Mouse (Mus musculus) kidney, adult 9 months (tissue): ENCODE measurements around the gene Mtmr11.
"Not testable (repeated sequence)": the region's sequence is repeated elsewhere in the genome, so short reads cannot be mapped to it uniquely, and the experiment has no call there.

Source experiments
- DNase-seq: peaks from one replicate; pipeline ENCODE4 v3.0.0; 2022

Gene Mtmr11

DNA sequence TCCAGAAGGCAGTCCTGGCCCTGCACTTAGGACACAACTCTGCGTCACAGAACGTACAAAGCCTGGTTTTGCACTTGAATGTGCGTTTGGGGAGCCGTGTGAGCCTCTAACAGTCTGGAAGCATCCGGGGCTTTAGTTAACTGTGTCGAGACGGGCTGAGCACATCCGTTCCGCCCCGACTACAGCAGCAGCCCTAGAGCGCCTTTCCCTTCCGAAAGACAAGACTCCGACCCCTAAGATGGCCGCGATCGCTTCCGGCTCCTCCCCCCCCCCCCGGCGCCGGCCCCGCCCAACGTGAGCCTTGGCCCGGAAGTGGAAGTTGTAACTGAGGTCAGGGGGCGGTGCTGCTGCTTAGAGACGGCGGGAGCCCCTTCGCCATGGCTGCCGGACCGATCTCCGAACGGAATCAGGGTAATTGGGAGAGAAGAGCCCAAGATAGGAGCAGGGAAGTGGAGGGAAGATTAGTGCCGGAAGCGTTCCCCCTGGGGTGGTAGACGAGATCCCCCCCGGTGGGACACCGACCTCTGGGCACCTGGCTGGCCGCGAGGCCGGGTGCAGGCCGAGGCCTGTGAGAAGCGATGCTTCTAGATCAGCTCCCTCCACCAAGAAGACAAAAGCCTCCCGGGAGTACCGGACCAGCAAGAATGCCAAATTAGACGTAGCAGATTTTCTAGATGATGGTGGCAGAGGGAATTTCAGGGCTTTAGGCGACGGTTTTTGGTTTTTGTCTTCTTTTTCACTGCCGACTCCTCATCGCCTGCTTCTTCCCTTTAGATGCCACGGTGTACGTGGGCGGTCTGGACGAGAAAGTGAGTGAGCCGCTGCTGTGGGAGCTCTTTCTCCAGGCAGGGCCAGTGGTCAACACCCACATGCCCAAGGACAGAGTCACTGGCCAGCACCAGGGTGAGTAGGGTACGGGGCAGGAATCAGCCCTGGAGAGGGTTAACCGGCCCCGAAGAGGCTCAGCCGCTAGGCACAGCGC is 10.7 kb downstream of the Mtmr11 start, which contains the start of gene Sf3b4:
Gene Sf3b4, plus strand, starts transcription at position 136 of the 982 bp plus-strand sequence.
- peak; percentile 85 for DNase-seq

DNA sequence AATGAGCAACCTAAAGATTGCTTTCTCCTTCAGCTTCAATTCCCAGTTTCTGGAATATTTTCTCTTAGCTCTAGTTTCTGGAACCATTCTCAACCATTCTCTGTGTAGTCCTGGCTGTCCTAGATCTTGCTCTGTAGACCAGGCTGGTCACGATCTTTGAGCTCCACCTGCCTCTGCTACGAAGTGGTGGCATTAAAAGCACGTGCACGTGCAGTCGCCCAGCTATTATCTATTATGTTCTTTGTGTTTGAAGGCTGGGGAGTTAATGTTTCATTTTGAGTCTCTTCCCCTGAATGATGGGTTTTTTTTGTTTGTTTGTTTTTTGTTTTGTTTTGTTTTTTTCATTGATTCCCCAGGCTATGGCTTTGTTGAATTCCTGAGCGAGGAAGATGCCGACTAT is 11.4 kb downstream of the Mtmr11 start:
- no peak for DNase-seq

DNA sequence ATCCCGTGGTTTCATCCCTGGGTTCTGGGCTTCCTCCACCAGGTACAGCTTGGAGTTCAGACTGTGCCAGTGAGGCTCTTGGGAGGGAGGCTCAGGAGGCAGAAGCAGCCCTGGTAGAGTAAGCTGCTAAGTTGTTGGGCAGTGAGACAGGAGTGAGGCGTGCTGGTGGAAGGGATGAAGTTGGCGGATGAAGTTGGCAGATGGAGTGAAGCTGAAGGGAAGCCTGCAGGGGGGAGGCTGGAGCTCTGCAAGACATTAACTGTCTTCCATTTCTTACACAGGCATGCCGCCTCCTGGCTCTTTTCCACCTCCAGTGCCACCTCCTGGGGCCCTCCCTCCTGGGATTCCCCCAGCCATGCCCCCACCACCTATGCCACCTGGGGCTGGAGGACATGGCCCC is 12.2 kb downstream of the Mtmr11 start:
- not testable (repeated sequence) for DNase-seq

DNA sequence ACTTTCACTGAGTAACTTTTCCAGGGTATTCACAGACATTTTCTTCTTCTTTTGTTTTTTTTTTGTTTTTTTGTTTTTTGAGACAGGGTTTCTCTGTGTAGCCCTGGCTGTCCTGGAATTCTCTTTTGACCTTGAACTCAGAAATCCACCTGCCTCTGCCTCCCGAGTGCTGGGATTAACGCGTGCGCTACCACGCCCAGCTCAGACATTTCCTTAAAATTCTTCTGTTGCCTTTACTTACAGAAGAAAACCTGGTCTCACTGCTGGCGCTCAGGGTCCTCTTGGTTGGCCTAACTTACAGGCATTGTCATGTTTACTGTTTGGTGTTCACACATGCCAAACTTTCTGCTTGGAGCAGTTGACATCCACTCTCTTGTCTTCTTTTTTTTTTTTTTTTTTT is 13.4 kb downstream of the Mtmr11 start:
- DNase-seq: no peak

DNA sequence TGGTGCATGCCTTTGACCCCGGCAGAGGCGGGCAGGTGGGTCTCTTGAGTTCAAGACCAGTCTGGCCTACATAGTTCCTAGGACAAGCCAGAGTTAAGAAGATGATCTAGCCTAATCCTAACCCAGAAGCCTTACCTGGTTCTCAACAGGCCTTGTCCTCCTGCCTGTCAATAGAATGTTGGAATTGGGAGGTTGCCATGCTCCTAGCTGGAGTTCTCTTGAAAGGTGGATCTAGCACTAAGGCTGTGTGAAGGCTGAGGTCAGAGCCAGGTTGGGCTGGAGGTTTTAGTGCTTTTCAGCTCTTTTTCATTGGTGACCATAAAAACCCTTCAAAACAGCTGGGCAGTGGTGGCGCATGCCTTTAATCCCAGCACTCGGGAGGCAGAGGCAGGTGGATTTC is 16.6 kb downstream of the Mtmr11 start:
- DNase-seq: no peak

DNA sequence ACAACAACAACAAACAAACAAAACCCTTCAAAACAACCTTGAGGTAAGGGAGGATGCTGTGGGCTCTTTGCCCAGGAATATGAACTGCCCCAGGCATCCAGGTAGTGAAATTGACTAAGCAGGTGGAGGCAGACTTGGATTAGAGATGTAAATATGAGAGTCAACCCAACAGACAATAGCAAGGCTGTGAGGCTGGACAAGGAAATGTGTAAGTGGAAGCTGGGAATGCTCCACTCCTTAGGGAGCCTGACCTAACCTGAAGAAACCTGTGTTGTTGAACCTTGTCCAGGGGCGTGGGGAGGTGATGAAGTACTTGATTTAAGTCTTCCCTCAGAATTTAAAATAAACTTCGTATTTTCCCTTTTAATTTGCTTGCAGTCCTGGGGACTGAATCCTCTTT is 17.1 kb downstream of the Mtmr11 start:
- DNase-seq: no peak

DNA sequence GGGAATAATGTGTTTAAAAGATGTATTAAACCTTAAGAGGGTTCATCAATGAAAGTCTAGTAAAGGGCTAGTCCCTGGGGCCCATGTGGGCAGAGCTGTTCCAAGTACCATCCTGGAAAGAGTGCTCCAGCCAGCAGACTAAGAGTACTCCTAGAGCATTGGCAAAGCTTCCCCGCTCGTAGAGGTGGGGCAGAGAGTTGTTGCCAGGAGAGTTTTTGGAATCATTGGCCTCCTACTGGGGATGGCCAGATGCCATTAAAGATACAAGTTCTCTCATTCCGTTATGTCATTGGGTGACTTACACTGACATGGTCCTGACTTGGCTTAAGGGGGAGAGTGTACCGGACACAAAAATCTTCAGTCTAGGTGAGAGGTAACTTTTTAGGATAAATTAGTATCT is 17.7 kb downstream of the Mtmr11 start:
- peak; percentile 59 for DNase-seq

DNA sequence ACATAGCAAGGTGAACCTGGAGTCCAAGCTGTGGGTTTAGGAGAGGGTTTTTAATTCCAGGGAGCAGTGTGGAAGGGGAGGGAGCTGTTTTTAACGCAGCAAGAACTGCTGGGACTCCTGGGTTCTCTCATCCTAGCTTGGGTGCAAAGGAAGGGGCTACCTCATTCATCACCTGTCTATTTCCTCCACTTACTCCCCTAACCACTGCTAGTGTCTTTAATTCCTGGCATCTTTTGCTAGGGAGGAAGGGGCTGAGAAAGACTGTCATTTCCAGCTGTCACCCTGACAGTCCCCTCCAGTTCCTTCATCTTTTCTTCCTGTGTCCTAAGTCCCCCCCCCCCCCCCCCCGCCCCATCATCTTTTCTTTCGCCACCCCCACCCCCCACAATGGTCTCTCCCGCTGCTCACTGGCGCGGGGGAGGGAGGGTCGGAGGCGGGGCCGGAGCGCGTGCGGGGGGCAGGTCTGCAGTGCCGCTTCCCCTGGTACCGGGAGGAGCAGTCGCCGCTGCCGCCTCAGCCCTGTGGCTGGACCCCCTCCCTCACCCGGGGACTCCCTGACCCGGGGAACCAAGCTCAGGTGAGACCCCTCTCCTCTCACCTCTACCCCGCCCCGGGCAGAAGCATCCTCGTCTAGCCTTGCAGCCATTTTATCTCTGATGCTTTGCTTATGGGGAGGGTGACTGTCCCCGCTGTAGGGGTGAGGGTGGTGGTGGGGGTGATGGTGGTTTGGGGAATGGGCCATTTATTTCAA is 19.1 kb downstream of the Mtmr11 start, which contains the start of gene Sv2a:
Gene Sv2a, plus strand, starts transcription at position 425 of the 751 bp plus-strand sequence.
- no peak for DNase-seq

DNA sequence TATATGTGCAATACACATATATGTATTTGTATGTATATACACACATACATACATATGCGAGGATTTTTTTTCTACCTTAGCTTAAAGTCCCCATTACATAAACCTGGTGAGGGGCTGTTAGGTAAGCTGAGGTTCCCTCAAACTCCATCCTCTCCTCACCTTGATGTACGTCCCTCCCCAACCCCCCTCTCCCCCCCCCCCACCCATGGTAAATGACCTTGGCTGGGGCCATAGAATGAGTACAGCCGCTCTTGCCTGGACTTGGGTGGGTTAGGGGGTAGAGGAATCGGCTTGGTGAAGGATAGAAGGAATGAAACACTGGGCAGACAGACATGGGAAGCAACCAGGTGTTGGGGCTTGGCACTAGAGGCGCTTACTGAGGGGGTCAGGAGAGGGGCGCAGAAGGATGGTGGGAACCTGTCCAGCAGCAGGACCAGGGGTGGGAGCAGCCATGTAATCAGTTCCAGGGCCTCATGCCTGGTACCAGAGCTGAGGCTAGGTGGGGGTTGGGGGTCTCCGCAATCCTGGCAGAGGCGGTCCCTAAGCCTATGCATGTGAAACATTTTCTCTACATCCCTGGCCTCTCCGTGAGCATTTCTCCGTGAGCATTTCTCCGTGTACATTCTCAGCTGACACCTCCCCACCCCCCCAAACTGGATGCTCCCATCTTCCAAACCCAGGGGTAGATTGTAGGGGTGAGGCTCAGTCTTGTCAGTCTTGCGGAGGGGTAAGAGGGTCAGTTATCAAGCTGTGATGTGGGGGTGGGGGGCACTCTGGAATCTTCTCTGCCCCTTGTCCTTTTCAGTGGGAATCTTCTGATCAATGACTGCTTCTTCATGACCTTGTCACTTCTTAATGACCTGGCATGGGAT is 19.9 kb downstream of the Mtmr11 start:
- no peak for DNase-seq

DNA sequence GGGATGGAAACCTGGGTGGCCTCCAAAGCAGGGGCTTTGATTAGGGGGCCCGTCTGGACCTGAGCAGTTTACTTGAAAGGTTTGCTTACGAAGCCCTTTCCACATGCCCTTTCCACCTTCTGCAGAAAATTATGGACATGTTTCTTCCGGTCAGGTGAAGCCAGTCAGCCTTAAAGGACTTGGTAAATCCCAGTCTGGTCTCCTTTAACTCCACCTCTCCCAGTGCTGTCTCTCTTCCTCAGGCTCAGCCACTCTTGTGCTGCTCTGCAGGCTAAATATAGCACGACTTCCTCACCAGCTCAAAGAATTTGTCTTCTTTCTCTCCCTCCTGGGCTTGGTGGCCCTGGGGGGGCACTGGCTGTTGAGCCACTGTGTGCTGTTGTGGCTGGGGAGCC is 20.6 kb downstream of the Mtmr11 start:
- no peak for DNase-seq

DNA sequence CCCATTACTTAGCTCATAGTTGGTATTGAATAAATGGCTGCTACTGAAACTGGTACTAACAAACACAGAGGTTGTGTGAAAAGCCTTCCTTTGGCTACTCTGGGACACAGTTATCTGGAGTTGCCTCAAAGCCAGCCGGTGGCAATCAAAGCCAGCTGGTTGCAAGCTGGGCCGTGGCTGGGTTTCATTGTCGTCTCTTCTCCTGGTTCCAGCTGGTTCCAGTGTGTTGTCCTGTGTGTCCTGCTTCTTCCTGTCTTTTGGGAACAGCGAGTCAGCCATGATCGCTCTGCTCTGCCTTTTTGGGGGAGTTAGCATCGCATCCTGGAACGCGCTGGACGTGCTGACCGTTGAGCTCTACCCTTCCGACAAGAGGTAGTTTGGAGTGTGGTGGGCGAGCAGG is 31.2 kb downstream of the Mtmr11 start:
- no peak for DNase-seq

DNA sequence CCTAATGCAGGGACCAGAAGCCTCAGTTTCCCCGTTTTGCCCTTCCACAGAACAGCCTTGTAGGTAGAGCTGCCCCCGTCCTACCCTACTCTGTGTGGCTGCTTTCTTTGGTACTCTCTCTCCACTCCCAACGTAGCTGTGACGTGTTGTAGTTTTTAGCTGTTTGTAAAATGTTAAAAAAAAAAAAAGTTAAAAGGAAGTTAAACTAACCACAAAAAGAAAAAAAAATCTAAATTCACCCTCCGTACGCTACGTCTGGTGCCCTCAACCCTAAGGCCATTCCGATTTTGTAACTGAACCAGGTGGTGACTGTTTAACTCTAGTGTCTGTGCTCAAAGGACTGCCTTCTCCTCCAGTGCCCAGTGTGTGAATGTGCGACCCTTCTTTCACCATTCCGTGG is 33.2 kb downstream of the Mtmr11 start:
- no peak for DNase-seq

DNA sequence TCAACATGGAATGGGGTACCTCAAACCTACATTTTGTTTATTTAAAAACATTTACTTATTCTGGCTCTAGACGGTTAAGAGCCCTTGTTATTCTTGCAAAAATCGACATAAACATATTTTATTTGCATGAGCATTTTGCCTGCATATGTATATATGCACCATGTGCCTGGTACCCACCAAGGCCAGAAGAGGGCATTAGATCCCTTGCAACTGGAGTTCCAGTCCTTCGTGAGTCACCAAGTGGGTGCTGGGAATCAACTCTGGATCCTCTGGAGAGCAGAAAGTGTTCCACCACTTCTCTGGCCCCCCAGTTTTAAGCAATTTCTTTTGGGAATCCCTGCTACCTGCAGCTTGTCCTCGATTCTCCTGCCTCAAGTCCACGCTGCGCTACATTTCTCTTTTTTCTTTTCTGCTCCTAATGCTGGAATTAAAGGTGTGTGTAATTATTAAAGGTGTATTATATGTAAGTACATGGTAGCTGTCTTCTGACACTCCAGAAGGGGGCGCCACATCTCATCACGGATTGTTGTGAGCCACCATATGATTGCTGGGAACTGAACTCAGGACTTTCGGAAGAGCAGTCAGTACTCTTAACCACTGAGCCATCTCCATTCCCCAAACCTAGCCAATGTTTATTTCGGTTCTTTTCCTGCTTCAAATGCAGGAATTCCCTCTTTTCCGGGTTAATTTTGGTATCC is 34.0 kb downstream of the Mtmr11 start:
- no peak for DNase-seq

DNA sequence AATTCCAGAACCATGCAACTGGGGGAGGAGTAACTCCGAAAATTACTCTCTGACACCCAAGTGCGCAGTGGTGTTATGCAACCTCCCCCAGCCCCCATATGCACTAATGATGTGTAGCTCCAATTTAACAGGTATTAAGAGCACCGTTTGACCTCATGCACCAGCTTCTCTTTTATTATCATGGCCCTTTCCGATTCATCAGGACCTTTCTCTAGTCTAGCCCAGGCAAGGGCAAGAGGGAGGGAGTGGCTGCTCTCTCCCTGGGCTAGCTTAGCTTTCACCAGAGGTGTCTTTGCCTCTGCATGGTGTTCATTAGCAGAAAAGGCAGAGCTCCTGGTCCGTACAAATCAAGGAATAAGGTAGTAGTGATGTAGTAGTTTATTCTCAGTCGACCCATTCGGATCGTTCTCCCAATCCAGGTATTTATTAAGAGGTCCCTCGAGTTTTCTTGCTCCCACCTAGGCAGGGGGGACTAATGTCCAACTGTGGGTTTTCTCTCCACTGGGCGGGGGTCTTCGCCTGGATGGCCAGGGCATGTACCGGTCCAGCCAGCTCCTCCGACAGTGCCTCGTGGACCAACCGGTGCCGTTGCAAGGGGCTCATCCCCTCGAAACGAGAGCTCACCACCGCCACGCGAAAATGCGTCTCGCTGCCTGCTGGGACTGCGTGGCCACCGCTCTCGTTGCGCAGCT is 34.8 kb downstream of the Mtmr11 start:
- DNase-seq: no peak

DNA sequence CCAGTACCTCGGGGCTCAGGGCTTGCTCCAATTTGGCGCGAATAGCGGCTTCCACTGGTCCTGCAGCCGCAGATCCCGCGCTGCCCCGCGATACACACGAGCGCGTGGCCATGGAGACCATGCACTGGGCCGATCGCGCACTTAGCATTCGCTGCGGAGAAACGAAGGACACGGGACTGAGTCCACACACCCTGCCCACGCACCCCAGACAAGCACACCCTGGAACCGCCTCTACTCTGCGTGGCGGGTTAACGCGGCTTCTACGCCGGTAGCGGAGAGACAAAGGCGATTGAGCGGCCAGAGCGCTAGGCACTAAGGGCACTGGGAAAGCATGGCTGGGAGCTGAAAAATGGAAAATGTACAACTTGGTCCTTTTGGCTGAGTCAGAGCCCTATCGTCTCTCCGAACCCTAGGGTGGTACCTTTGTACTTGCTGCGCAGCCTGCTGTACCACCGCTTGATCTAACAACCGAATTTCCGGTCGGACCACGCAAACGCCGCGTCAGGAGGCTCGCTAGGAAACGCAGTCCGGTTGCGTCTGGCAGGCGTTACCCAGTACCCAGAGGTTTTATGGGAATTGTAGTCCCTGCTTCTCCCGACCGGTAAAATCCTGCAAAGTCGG is 35.4 kb downstream of the Mtmr11 start:
- DNase-seq: peak; percentile 93

DNA sequence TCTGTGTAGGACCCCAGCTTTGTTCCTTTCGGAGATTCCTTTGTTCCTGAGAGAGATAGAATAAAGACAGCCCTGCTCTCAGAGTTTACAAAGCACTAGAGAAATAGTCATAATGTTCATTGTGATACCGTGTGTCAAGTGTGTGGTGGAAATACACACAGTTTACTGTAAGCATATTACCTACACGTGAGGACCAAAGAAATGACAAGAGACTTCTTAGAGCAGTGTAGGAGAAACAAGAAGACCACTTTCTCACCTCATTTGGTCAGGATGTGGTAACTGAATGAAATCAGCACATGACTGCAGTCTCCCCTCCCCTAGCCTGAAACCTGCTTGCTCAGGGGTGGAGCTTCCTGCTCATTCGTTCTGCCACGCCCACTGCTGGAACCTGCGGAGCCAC is 36.4 kb downstream of the Mtmr11 start:
- DNase-seq: peak; percentile 59

DNA sequence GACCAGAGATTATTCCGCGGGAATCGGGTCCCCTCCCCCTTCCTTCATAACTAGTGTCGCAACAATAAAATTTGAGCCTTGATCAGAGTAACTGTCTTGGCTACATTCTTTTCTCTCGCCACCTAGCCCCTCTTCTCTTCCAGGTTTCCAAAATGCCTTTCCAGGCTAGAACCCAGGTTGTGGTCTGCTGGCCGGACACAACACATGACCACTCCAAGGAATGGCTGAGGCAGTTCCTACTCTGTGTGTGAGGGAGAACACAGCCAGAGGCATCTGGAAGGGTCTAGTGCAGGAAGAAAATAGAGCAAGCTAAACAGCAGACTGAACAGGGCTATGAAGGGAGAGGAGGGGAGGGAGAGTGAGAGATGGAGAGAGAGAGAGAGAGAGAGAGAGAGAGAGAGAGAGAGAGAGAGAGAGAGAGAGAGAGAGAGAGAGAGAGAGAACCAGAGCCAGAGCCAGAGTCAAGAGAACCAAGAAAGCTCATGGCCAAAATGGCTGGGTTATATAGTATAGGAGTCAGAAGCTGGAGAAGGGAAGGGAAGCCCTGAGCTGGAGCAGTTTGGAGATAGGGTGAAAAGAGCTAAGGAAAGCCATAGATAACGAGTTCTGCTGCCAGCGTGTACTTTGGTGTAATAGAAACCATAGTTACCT is 36.9 kb downstream of the Mtmr11 start:
- not testable (repeated sequence) for DNase-seq

DNA sequence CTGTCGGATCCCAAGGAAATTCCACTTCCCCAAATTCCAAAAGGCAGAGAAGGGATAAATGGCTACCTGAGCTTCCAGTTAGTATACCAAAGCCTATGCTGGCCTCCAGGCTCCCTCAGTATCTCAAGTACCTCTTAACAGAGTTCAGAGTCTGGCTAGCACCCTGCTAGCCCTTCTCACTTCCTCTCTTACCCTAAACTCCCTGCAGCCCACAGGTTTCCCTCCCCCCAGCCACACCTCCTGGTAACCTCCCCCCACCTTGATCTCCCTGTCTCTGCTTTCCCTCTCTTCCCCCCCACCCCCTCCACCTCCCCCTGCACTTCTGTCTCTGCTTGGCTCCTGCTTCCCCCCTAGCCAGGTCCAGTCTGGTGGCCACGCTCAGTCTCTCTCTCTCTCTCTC is 37.9 kb downstream of the Mtmr11 start:
- no peak for DNase-seq

DNA sequence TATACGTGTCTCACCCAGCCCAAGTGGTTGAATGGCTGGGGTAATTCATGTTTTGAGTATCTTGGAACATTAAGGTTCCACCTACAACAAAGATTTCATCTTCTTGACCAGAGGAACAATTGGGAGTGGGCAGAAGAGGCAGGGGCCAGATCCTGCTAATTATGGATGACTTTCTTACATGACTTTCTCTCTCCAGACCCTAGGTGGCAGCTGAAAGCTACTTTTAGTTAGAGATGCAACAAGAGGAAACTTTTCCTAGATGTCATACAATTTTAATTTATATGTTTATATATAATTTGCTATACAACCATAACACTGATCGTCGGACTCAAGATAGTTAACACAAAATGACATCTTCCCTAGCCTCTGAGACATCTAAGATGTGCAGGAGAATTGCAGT is 46.0 kb downstream of the Mtmr11 start:
- no peak for DNase-seq

DNA sequence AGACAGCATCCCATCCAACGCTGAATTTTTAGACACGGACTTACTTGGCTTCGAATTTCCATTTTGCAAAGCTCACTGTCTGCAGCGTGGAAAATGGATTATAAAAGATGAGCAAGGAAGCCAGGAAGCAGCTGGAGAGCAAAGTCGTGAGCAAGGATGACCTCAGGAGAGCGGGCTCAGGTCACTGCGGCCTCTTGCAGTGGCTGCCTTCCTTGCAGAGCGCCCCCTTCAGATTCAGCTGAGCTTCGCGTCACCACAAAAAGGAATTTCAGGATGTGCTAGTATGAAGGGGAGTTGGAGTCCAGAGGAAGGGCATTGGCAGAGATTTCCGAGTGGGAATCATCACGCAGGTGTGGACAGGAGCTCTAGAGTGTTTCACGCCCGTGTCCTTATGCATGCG is 47.4 kb downstream of the Mtmr11 start:
- no peak for DNase-seq
